Mouse (Mus musculus) thymus, postnatal 4 days (tissue): ENCODE results near the gene Gm4070.
"Not testable (repeated sequence)": the region's sequence is repeated elsewhere in the genome, so short reads cannot be mapped to it uniquely, and the experiment has no call there.

Source experiments
- DNase-seq: peaks from one replicate; pipeline ENCODE4 v3.0.0; 2021

Gm4070 gene

DNA sequence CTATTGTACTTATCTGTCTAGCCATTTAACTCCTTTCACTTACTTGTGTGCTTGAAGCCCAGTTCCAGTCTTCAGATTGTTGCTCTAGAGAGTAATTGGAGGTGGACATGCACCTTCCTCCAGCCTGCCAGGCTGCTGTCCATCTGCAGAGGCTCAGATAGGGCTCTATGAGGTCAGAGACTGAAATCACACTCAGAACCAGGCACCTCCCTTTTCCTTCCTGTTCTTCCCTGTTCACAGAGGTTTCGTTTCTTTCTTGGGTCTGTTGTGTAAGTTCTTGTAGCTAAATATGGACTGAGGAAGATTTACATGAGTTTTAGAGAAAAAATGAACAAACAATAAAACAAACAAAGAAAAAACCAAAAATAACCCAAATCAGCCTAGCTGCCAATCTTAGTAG is at the start of gene Gm4070:
TSS of gene Gm4070 (minus strand) at position 156 of the 400 bp plus-strand sequence.
- not testable (repeated sequence) for DNase-seq

GRCm38 (mm10) chr7:105954540-105954939 is 773 bp upstream of the Gm4070 start:
- DNase-seq: not testable (repeated sequence)

DNA sequence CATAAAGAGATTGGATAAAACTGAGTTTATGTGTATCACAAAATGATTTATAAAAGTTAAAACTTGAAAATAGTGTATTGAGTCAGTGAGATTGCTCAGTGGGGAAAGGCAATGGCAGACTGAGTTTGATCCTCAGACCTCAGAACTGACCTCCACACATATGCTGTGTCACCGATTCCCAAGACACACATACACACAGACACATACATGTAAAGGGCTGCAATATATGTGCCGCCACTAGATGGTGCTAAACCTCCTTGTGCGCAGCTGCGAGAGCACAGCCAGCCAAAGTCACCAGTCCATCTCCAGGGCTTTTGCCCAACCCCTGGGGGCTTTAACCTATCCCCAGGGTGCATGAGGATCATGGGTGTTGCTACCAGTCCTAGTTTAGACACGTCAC is 1.4 kb downstream of the Gm4070 start:
- not testable (repeated sequence) for DNase-seq

- DNase-seq: not testable (repeated sequence)
Measured at GRCm38 (mm10) chr7:105945238-105945637, 8.5 kb downstream of the Gm4070 start.

DNA sequence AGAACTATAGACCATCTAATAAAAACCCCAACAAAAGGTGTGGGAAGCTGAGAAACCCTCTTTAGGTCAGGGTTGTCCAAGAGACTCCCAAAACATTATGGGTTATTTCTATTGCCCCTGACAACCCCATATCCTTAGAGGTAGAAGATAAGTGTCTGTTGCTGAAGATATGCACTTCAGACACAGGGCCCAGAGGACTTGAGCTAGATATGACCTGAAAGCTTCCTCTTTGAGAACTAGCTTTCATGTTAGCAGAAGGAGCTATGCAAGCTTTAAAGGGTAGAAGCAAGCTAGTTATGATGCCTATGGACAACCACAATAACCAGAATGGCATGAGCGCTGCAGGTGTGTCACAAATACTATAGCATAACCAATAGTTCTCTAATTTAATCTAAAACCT is 21.6 kb downstream of the Gm4070 start:
- not testable (repeated sequence) for DNase-seq

DNA sequence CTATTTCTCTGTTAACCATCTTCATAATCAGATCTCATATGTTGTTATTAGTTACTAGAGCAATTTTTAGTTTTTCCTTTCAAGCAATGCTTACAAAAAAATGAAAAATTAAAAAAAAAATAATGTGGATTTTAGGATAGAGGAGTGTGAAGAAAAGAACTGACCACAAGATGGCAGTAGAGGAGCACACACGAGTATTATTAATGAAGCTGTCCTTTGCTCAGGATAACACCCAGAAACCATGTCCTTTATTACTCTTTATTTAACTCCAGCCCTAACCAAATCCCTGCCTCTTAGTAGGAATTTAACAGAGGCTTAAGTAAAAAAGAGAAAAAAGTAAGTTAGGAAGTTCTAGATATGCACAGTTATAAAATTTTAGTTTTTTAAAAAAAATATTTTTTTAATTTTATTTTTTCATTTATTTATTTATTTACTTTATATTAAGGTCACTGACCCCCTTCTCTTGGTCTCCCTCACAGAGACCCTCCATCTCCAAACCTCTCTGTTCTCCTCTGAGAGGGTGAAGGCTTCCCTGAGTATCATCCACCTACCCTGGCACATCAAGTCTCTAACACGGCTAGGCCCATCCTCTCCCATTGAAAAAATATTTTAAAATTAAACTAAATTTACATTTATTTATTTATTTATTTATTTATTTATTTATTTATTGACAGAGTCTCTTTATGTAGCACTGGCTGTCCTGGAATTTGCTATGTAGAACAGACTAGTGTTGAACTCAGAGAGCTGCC is 70.0 kb downstream of the Gm4070 start:
- not testable (repeated sequence) for DNase-seq

- DNase-seq: not testable (repeated sequence)
Measured at GRCm38 (mm10) chr7:105879717-105880484, 73.9 kb downstream of the Gm4070 start.

GRCm38 (mm10) chr7:105855718-105856560 is 97.8 kb downstream of the Gm4070 start:
- DNase-seq: not testable (repeated sequence)
